In the genomic region with DNA sequence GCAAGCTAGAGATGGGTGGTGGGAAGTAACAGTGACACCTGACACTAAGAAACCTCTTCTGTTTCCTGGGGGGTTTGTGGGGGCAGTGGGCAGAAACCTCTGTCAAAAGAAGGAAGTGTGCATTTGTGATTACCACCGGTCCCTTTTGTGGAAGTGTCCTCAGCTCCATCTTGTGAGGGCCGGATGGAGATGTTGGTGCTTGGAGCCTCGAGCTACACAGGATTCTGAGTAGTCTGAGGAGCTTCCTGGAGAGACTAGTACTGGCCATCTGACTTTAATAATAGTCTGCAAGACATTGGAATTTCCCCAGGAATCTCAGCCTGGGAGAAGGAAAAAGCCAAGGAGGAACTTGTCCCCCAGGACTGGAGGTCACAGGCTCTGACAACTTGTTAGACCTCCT, we compare ENCODE assay signal across 9 mouse cellular contexts. TPM values are rescaled to one million over a fixed set of nuclear protein-coding genes. Genes with fewer than 3 reads are reported as not detected.
DNase-seq lines count a peak whose midpoint lies in the region; ATAC-seq lines count a peak whose summit lies in the region.
"Had no signal": no experiment of that assay in that cellular context is flagged by ENCODE, and none has a peak within 500 bp of the region (broad histone marks: within the 10 kb centered on the region; RNA-seq: fewer than 3 reads in every experiment).

No protein-coding gene starts in this region.

- no peak for DNase-seq in midbrain, embryonic 14.5 days
- peak; percentile 52 for DNase-seq in kidney, postnatal 14 days
- no peak for DNase-seq in adrenal gland, postnatal 25 days

- H3K36me3 ChIP-seq in midbrain, embryonic 13.5 days: no peaks in the 10 kb centered on the region
- H3K36me3 ChIP-seq in midbrain, embryonic 14.5 days (ENCODE audit: control insufficient read depth, insufficient read depth, low read length): no peaks in the 10 kb centered on the region
- no peaks in the 10 kb centered on the region for H3K36me3 ChIP-seq in embryonic facial prominence, embryonic 15.5 days
- H3K36me3 ChIP-seq in stomach, embryonic 16.5 days (ENCODE audit: control insufficient read depth, insufficient read depth, low read length): no peaks in the 10 kb centered on the region

- no peak overlapping the region for H3K9ac ChIP-seq in midbrain, embryonic 13.5 days (replicated peaks)
- no peak overlapping the region for H3K9ac ChIP-seq in midbrain, embryonic 14.5 days (replicated peaks; ENCODE audit: low read length)
- no peak overlapping the region for H3K9ac ChIP-seq in embryonic facial prominence, embryonic 15.5 days
- H3K9ac ChIP-seq in stomach, embryonic 16.5 days (ENCODE audit: low read length): no peak overlapping the region

- ATAC-seq in midbrain, embryonic 13.5 days: no peak
- no peak for ATAC-seq in midbrain, embryonic 14.5 days (ENCODE audit: low FRiP score, low TSS enrichment)
- no peak for ATAC-seq in embryonic facial prominence, embryonic 15.5 days (ENCODE audit: insufficient number of reproducible peaks, low FRiP score, low TSS enrichment, low read depth)
- ATAC-seq in stomach, embryonic 16.5 days (ENCODE audit: insufficient read depth, low FRiP score): no peak
- no peak for ATAC-seq in cerebellum, adult (ENCODE audit: insufficient number of reproducible peaks, low FRiP score, low TSS enrichment)

- H3K27ac ChIP-seq in midbrain, embryonic 13.5 days: peak overlapping the region; percentile 89; the same call in 1 of the 2 replicates
- no peak overlapping the region for H3K27ac ChIP-seq in midbrain, embryonic 14.5 days (replicated peaks; ENCODE audit: low read depth, low read length)
- 0 out of 2 replicates have a peak overlapping the region, but pooled peaks have one; percentile 18 for H3K27ac ChIP-seq in embryonic facial prominence, embryonic 15.5 days (replicated peaks)
- H3K27ac ChIP-seq in stomach, embryonic 16.5 days (ENCODE audit: low read length): peak overlapping the region; percentile 20; the same call in 1 of the 2 replicates

- no peak overlapping the region; the same call in 1 of the 2 replicates for H3K4me2 ChIP-seq in midbrain, embryonic 13.5 days (replicated peaks)
- H3K4me2 ChIP-seq in midbrain, embryonic 14.5 days (ENCODE audit: low read length): no peak overlapping the region
- no peak overlapping the region for H3K4me2 ChIP-seq in embryonic facial prominence, embryonic 15.5 days (replicated peaks)
- H3K4me2 ChIP-seq in stomach, embryonic 16.5 days (ENCODE audit: low read depth, low read length): no peak overlapping the region

- H3K4me3 ChIP-seq in midbrain, embryonic 13.5 days (replicated peaks): no peak overlapping the region
- H3K4me3 ChIP-seq in midbrain, embryonic 14.5 days (replicated peaks; ENCODE audit: low read depth, low read length): no peak overlapping the region
- H3K4me3 ChIP-seq in embryonic facial prominence, embryonic 15.5 days (replicated peaks): no peak overlapping the region
- no peak overlapping the region for H3K4me3 ChIP-seq in stomach, embryonic 16.5 days (replicated peaks; ENCODE audit: low read length)

- no peaks in the 10 kb centered on the region for H3K27me3 ChIP-seq in midbrain, embryonic 13.5 days
- no peaks in the 10 kb centered on the region for H3K27me3 ChIP-seq in midbrain, embryonic 14.5 days (ENCODE audit: control insufficient read depth, insufficient read depth, low read length)
- H3K27me3 ChIP-seq in embryonic facial prominence, embryonic 15.5 days: no peaks in the 10 kb centered on the region
- no peaks in the 10 kb centered on the region for H3K27me3 ChIP-seq in stomach, embryonic 16.5 days (ENCODE audit: control insufficient read depth, insufficient read depth, low read length)

- H3K4me1 ChIP-seq in midbrain, embryonic 13.5 days (replicated peaks): peaks cover 72% of the 10 kb centered on the region
- H3K4me1 ChIP-seq in midbrain, embryonic 14.5 days (ENCODE audit: control insufficient read depth, insufficient read depth, low read length): peaks cover 52% of the 10 kb centered on the region
- peaks cover 69% of the 10 kb centered on the region for H3K4me1 ChIP-seq in embryonic facial prominence, embryonic 15.5 days
- peaks cover 24% of the 10 kb centered on the region for H3K4me1 ChIP-seq in stomach, embryonic 16.5 days (ENCODE audit: control insufficient read depth, insufficient read depth, low read length)

- no peaks in the 10 kb centered on the region for H3K9me3 ChIP-seq in midbrain, embryonic 13.5 days
- H3K9me3 ChIP-seq in midbrain, embryonic 14.5 days (ENCODE audit: control insufficient read depth, low read length): no peaks in the 10 kb centered on the region
- H3K9me3 ChIP-seq in embryonic facial prominence, embryonic 15.5 days (replicated peaks): no peaks in the 10 kb centered on the region
- no peaks in the 10 kb centered on the region for H3K9me3 ChIP-seq in stomach, embryonic 16.5 days (replicated peaks; ENCODE audit: control insufficient read depth, low read length)
- H3K9me3 ChIP-seq: megakaryocyte, embryonic 14.5 days had no signal

- WGBS in midbrain, embryonic 13.5 days: 64% methylated on average over 3 of the region's 3 CpGs
- WGBS in midbrain, embryonic 14.5 days: 70% methylated on average over 3 of the region's 3 CpGs
- WGBS in embryonic facial prominence, embryonic 15.5 days: 23% methylated on average over 3 of the region's 3 CpGs
- WGBS in stomach, embryonic 16.5 days: 70% methylated on average over 3 of the region's 3 CpGs

RNA-seq across cellular contexts. Expression of a gene that starts 17.2 kb away (rescaled TPM):
- 21.8 and 24.4 TPM in 2 replicates for polyA plus RNA-seq in midbrain, embryonic 13.5 days (2015; fragmentation: Nextera tagmentation; extraction: Ambion mirVana)
- 23.1 and 24.7 TPM in 2 replicates for polyA plus RNA-seq in midbrain, embryonic 14.5 days (2014; fragmentation: Nextera tagmentation; extraction: Ambion mirVana)
- 14.4 and 15.8 TPM in 2 replicates for polyA plus RNA-seq in embryonic facial prominence, embryonic 15.5 days (2015; fragmentation: Nextera tagmentation; extraction: Ambion mirVana)
- polyA plus RNA-seq in stomach, embryonic 16.5 days (2015; fragmentation: Nextera tagmentation; extraction: Ambion mirVana): 11.3 and 15.4 TPM in 2 replicates
- total RNA-seq in adrenal gland, postnatal 25 days (2021): 5.6 and 15.8 TPM in 2 replicates

RNA-seq across cellular contexts. Expression of a gene that starts 54.8 kb away (rescaled TPM):
- polyA plus RNA-seq in midbrain, embryonic 13.5 days (2015; fragmentation: Nextera tagmentation; extraction: Ambion mirVana): 0.97 and 2.0 TPM in 2 replicates
- 0.51 and 1.3 TPM in 2 replicates for polyA plus RNA-seq in midbrain, embryonic 14.5 days (2014; fragmentation: Nextera tagmentation; extraction: Ambion mirVana)
- not detected in 2 replicates for polyA plus RNA-seq in embryonic facial prominence, embryonic 15.5 days (2015; fragmentation: Nextera tagmentation; extraction: Ambion mirVana)
- polyA plus RNA-seq in stomach, embryonic 16.5 days (2015; fragmentation: Nextera tagmentation; extraction: Ambion mirVana): 109 and 128 TPM in 2 replicates
- total RNA-seq in adrenal gland, postnatal 25 days (2021): not detected in 2 replicates
- polyA plus RNA-seq: heart, embryonic 14.5 days had no signal

Comparison
In these comparisons a context has a peak if more than half of its experiments do, and no peak if none do; other contexts are left out.
1. RNA of a gene that starts 54.8 kb away (polyA plus RNA-seq): 109 to 128 TPM in stomach, embryonic 16.5 days; 0.51 to 1.3 TPM in midbrain, embryonic 14.5 days, 0.97 to 2.0 TPM in midbrain, embryonic 13.5 days and not detected in embryonic facial prominence, embryonic 15.5 days; every median in the first group is over 10 times any median in the second.